Mouse (Mus musculus): ENCODE measurements around the gene Pik3c2a. TPM values are rescaled to one million over a fixed set of nuclear protein-coding genes. Genes with fewer than 3 reads are reported as not detected.

Gene Pik3c2a
- total RNA-seq, 1 experiment from 2014 or later = 52.8 TPM

DNA sequence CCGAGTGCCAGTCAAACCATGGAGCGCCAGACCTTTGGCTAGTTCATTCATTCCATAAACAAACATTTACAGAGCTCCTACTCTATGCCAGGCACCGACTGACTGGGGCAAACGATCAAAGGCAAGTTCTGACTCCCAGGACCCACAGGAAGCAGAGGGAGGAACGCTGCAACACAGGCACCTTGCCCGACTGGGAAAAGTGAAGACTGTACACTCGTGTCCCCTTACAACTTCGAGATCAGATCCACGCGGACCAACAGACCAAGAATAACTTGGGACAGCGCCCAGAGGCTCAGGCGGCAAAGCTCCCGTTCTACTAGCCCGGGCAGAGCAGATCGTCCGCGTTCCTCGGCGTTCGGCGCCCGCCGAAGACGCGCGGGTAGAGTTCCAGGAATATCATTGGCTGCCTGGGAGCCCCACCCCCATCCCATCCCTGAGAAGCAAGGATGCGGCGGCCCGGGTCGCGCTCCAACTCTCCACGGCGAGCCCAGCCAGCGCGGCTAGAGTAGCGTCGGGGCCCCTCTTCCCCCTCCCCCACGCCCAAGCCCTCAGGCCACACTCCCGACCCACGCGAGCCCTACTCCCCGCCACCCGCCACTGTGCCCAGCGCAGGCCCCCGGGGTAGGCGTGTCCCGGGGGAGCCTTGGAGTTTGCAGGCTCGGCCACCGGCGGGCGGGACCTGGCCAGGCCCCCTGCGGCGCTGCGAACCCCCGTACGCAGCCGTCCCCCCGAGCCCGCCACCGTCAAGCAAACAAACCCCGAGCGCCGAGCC, 136.0 kb downstream of the Pik3c2a start:
- no peak for ATAC-seq (replicated peaks; ENCODE audit: insufficient number of reproducible peaks, low FRiP score, low TSS enrichment, poor library complexity, severe bottlenecking)

DNA sequence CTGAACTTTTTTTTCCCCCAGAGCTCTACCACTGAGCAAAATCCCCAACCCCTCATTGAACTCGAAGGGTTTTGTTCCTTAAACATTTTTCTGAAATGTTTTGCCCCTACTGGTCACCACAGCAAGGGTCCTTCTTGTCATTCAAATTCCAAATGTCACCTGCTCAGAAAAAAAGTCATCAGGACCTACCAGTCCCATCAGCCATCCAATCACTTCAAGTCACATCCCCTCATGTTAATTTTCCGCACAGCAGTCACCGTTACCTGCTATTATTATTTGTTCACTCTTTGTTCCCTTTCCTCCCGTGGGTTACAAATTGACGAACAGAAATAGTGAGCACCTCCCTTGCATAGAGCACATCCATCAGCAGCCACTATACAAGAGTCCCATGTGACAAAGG, 136.6 kb downstream of the Pik3c2a start:
- ATAC-seq (replicated peaks; ENCODE audit: insufficient number of reproducible peaks, low FRiP score, low TSS enrichment, poor library complexity, severe bottlenecking) = no peak

DNA sequence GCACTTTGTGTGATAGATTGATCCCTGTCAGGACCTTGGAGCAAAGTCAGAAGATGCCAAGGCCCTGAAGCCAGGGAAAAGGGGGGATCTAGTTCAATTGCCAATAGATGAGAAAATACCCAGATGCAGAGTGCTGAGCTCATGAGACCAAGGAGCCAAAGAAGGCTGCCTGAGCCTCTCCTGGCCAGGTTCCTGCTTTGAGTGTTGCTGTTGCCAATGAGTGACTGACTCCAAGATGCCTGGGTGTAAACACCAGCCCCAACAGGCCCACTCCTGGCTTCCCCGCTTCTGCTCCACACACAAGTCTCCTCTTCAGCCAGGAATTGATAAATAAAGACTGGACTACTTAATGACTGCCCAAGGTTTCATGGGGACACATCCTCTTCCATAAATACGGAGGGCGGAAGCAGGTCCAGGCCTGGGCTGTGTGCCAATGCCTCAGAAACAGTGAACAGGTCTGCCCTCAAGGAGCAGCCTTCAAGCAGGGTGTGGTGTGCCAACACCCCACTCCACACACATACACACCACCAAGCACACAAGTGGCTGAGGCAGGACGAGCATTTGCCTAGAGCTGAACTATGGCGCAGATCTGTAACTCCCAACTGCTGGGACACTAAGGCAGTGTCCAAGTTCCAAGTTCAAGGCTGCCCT, 141.5 kb downstream of the Pik3c2a start:
- ATAC-seq (replicated peaks; ENCODE audit: insufficient number of reproducible peaks, low FRiP score, low TSS enrichment, poor library complexity, severe bottlenecking) = no peak

DNA sequence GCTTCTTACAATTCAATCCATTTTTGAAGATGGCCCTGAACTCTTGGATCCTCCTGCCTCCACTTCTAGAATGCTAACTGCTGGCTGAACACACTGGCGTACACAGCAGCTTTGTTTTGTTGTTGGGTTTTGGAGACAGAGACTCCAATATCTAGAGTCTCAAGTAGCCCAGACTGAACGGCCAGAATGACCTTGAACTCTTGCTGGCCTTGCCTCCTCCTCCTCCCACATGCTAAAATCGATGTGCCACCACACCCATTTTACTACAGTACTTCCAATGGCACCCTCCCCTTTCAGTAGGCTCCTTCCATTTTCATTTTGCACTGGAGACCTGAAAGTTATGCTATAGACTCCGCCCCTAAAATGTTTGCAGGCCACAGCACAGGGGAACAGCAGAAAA, 142.1 kb downstream of the Pik3c2a start:
- no peak for ATAC-seq (replicated peaks; ENCODE audit: insufficient number of reproducible peaks, low FRiP score, low TSS enrichment, poor library complexity, severe bottlenecking)

DNA sequence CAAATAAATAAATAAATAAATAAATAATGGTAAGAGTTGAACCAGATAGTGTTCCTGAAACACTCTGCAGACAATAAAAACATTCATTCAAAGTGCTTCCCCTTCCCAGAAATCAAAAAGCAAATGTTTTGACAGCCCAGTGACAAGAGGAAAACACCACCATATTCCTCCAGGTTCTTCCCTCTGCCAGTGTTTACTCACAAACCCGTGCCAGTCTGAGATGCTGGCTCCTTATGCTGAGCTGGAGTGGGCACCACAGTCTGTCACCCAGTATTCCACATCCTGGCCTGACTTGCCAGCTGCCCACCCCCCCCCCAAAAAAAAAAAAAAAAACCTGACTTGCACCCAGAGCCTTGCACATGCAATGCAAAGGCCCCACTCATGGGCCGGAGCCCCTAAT, 144.4 kb downstream of the Pik3c2a start:
- no peak for ATAC-seq (replicated peaks; ENCODE audit: insufficient number of reproducible peaks, low FRiP score, low TSS enrichment, poor library complexity, severe bottlenecking)

DNA sequence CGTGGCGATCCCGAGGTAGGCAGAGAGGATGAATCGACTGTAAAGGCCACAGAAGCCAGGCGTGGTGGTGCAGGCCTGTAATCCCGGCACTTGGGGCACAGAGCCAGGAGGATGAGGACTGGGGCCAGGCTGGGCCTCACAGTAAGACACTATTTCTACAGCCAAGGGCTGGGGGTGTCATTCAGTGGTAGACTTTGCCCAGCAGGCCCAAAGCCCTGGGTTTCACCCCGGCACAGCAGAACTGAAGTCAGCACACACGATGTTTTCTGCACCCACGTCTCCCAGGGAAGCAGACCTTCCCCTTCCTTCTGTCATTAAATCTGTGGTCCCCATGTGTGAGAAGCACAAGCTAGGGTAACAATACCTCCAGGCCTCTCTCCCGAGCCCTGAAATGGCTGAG, 144.9 kb downstream of the Pik3c2a start:
- ATAC-seq (replicated peaks; ENCODE audit: insufficient number of reproducible peaks, low FRiP score, low TSS enrichment, poor library complexity, severe bottlenecking) = no peak

DNA sequence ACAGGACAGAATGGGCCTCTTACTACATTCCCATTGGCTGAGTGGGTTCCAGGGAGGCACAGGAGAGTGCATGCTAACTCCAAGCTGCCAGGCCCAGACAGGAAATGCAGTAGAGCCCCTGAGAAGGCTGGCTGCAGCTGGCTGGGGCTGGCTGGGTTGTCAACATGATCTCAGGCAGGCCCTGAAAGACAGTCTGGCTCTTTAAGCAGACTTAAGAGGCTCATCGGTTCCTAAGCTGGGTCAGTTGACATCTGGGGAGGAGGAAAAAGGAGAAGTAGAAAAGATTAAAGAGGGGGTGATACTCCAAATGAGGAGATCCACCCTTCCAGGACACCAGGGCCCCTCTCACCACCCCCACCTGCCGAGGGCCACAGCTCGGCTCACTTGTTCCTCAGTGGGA, 148.3 kb downstream of the Pik3c2a start:
- no peak for ATAC-seq (replicated peaks; ENCODE audit: insufficient number of reproducible peaks, low FRiP score, low TSS enrichment, poor library complexity, severe bottlenecking)

DNA sequence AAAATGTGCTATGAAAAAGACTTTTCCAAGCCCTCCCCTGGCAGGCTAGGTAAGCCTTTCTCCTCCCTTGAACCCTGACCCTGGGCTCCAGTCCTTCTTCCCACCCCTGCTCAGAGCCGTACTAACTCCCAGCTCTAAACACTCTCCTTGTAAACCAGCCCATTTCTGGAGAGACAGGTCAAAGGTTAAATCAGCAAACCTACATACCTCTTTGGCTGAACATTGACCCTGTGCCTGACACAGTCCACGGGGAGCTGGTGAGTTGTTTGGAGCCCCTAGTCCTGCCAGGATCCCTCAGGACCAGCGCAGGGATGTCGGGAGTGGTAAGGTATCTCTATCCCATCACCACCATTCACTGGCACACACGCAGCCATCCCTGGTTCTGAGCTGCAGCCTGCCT, 150.9 kb downstream of the Pik3c2a start:
- ATAC-seq (replicated peaks; ENCODE audit: insufficient number of reproducible peaks, low FRiP score, low TSS enrichment, poor library complexity, severe bottlenecking) = no peak

DNA sequence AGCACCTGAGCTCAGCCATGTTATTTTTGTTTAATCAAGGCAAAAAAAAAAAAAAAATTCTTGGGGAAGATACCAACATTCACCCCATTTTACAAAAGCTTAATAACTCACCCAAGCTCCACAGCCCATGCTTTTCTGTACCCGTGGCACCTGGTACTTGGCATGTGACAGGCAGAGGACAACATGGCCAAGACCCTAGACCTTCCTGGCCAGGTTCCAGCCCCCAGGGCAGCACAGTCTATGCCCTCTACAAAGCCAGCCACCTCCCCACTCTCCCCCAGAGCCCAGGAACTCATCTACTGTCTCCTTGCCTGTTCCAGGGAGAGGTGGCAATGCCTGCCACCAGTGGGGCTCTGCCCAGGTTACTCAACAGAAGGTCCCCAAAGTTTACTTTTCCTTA, 152.7 kb downstream of the Pik3c2a start:
- ATAC-seq (replicated peaks; ENCODE audit: insufficient number of reproducible peaks, low FRiP score, low TSS enrichment, poor library complexity, severe bottlenecking) = no peak

DNA sequence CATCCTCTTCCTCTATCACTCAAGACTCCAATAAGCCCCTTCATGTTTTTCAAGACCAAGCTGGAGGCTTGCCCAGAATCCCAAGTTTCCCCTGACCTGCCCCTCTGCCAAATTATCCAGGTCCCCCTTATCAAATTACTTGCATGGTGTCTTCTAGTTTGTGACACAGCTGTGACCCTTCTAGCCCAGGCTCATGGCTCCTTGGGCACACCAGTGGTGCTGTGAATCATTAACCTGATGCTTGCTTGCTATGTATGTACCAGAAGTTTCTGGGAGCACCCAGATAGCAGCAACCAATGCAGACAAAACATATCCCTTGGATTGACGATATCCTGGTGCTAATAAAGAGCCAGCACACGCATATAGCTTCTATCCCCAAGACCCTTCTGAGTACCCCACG, 154.3 kb downstream of the Pik3c2a start:
- ATAC-seq (replicated peaks; ENCODE audit: insufficient number of reproducible peaks, low FRiP score, low TSS enrichment, poor library complexity, severe bottlenecking) = no peak

DNA sequence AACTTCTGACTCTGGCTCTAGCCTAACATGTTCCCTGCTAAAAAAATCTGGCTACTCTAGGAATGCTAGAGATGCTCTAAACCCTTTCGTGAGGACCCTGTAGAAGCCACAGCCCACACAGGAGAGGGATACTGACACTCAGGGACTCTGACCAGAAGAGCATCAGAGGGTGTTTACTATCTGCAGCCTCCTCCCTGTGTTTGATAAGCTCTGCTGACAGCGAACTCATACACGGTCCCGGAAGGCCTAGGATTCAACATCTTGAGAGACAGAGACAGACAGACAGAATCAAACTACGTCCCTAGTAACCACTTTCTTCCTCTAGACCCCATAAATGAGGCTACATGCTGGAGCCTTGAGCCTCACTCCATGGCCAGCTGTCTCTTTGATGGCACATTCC, 155.3 kb downstream of the Pik3c2a start:
- ATAC-seq (replicated peaks; ENCODE audit: insufficient number of reproducible peaks, low FRiP score, low TSS enrichment, poor library complexity, severe bottlenecking) = no peak

Other genes starting within 250 kb of the Pik3c2a start
- gene Plekha7, start 135.1 kb downstream of the Pik3c2a start, total RNA-seq (2017) = 0.76 to 1.5 TPM (median 0.96 TPM) in 3 replicates
- 1,896 to 2,322 TPM (median 2,106 TPM) in 3 replicates for gene Rps13, start 109.3 kb downstream of the Pik3c2a start, total RNA-seq (2017)
- 19.3 to 35.3 TPM (median 33.1 TPM) in 3 replicates for gene Nucb2, start 60.9 kb upstream of the Pik3c2a start, total RNA-seq (2017)